In genomic region chr11:103213712-103214111, GRCm38 (mm10) we compare ENCODE assay signal across 1 mouse cellular context.
TF ChIP-seq lines count a peak whose summit lies in the region.

No protein-coding gene starts in this region.

TF ChIP-seq in MEL, 35 proteins besides CTCF, POLR2A, EP300 and RAD21:
- TF ChIP-seq KAT2A (conservative IDR thresholded peaks at IDR 0.05; ENCODE audit: low read depth, low read length) (no peak), POLR2AphosphoS5 (IDR thresholded peaks at IDR 0.05; ENCODE audit: borderline replicate concordance, low read depth, low read length) (no peak), BHLHE40 (IDR thresholded peaks at IDR 0.05; ENCODE audit: borderline replicate concordance, low read depth, low read length) (no peak), ZKSCAN1 (IDR thresholded peaks at IDR 0.05; ENCODE audit: low read depth, low read length) (no peak), JUND (IDR thresholded peaks at IDR 0.05; ENCODE audit: low read depth, low read length) (no peak), CHD1 (IDR thresholded peaks at IDR 0.05; ENCODE audit: low read depth, low read length) (no peak), TCF12 (IDR thresholded peaks at IDR 0.05; ENCODE audit: low read depth, low read length) (no peak), ZNF384 (IDR thresholded peaks at IDR 0.05; ENCODE audit: low read depth, low read length) (no peak), NELFE (IDR thresholded peaks at IDR 0.05; ENCODE audit: low read depth, low read length) (no peak), MAX (IDR thresholded peaks at IDR 0.05; ENCODE audit: low read length) (no peak), SMC3 (IDR thresholded peaks at IDR 0.05; ENCODE audit: low read depth, low read length) (no peak), ZC3H11A (IDR thresholded peaks at IDR 0.05; ENCODE audit: low read depth, low read length) (no peak), POLR2AphosphoS2 (IDR thresholded peaks at IDR 0.05; ENCODE audit: low read length) (no peak), TAL1 (IDR thresholded peaks at IDR 0.05; ENCODE audit: low read length) (no peak), MAFK (IDR thresholded peaks at IDR 0.05; ENCODE audit: borderline replicate concordance, low read depth, low read length) (no peak), ELF1 (IDR thresholded peaks at IDR 0.05; ENCODE audit: low read depth, low read length) (no peak), GABPA (IDR thresholded peaks at IDR 0.05; ENCODE audit: low read depth, low read length) (no peak), USF1 (IDR thresholded peaks at IDR 0.05; ENCODE audit: low read depth, low read length) (no peak), ZMIZ1 (IDR thresholded peaks at IDR 0.05; ENCODE audit: low read depth, low read length) (no peak)
